Mouse (Mus musculus) ovary, adult 18-20 months (tissue): Measurements from ENCODE around the gene Gpbp1.
A peak's percentile ranks its signal among the peaks of the same experiment; 100 is the strongest.

ENCODE experiments used
- DNase-seq: peaks from one replicate; pipeline ENCODE4 v3.0.0; 2022; ENCODE audit warnings: low spot score, mixed read lengths

Gene Gpbp1

GRCm38 (mm10) chr13:111489802-111490723 is at the start of gene Gpbp1:
TSS of gene Gpbp1 (minus strand) at chr13:111490111.
- peak; percentile 100 for DNase-seq

- no peak for DNase-seq
Measured at GRCm38 (mm10) chr13:111537718-111538117, 47.8 kb upstream of the Gpbp1 start.

GRCm38 (mm10) chr13:111536207-111536887 is 46.4 kb upstream of the Gpbp1 start:
- DNase-seq = no peak

- no peak for DNase-seq
Measured at GRCm38 (mm10) chr13:111534131-111534530, 44.2 kb upstream of the Gpbp1 start.

GRCm38 (mm10) chr13:111532178-111532948 is 42.5 kb upstream of the Gpbp1 start:
- DNase-seq = peak; percentile 19

- no peak for DNase-seq
Measured at GRCm38 (mm10) chr13:111531701-111532100, 41.8 kb upstream of the Gpbp1 start.

- no peak for DNase-seq
Measured at GRCm38 (mm10) chr13:111524277-111524676, 34.4 kb upstream of the Gpbp1 start.

- no peak for DNase-seq
Measured at GRCm38 (mm10) chr13:111522336-111522735, 32.4 kb upstream of the Gpbp1 start.

GRCm38 (mm10) chr13:111520456-111520855 is 30.5 kb upstream of the Gpbp1 start:
- no peak for DNase-seq

GRCm38 (mm10) chr13:111518332-111518731 is 28.4 kb upstream of the Gpbp1 start:
- peak; percentile 6 for DNase-seq

GRCm38 (mm10) chr13:111516385-111517150 is 26.7 kb upstream of the Gpbp1 start:
- DNase-seq = no peak

- no peak for DNase-seq
Measured at GRCm38 (mm10) chr13:111509385-111509784, 19.5 kb upstream of the Gpbp1 start.

- DNase-seq = no peak
Measured at GRCm38 (mm10) chr13:111508645-111509044, 18.7 kb upstream of the Gpbp1 start.

GRCm38 (mm10) chr13:111494330-111495029 is 4.6 kb upstream of the Gpbp1 start:
- no peak for DNase-seq

- DNase-seq = no peak
Measured at GRCm38 (mm10) chr13:111491046-111491756, 1.3 kb upstream of the Gpbp1 start.

- DNase-seq = no peak
Measured at GRCm38 (mm10) chr13:111489502-111489801, 459 bp downstream of the Gpbp1 start.

- peak; percentile 10 for DNase-seq
Measured at GRCm38 (mm10) chr13:111488651-111489501, 1.0 kb downstream of the Gpbp1 start.

GRCm38 (mm10) chr13:111477695-111478094 is 12.2 kb downstream of the Gpbp1 start:
- no peak for DNase-seq

GRCm38 (mm10) chr13:111470562-111471237 is 19.2 kb downstream of the Gpbp1 start:
- no peak for DNase-seq
